Mouse (Mus musculus) hindbrain, postnatal 0 days (tissue): Measurements from ENCODE around the gene Ect2. TPM values are rescaled to one million over a fixed set of nuclear protein-coding genes. Genes with fewer than 3 reads are reported as not detected.

Experiments
- ATAC-seq: fragments of 200-750 bp; cut with Nextera tagmentation; 2 replicates; pipeline ENCODE4 v1.8.0; 2017; ENCODE audit warnings: mild to moderate bottlenecking, moderate TSS enrichment, moderate library complexity
- DNase-seq: peaks from one replicate; pipeline ENCODE4 v3.0.0-alpha.2; 2015; ENCODE audit warnings: low spot score
- H3K27ac ChIP-seq: fragments of 300-500 bp; sonication (generic); 2 replicates; pipeline ENCODE4 v1.5.1; 2014; ENCODE audit warnings: mild to moderate bottlenecking
- H3K27me3 ChIP-seq: fragments of 300-500 bp; sonication (generic); 2 replicates; pipeline ENCODE4 v1.6.1; 2014; ENCODE audit warnings: low read length, mixed read lengths; ENCODE audit not compliant: insufficient read depth
- H3K36me3 ChIP-seq: fragments of 300-500 bp; sonication (generic); 2 replicates; pipeline ENCODE4 v1.6.1; 2014; ENCODE audit warnings: low read length, mixed read lengths; ENCODE audit not compliant: insufficient read depth
- H3K4me1 ChIP-seq: fragments of 300-500 bp; sonication (generic); 2 replicates; pipeline ENCODE4 v1.6.1; 2014; ENCODE audit warnings: antibody characterized with exemption, low read length, mixed read lengths; ENCODE audit not compliant: insufficient read depth
- H3K4me2 ChIP-seq: fragments of 300-500 bp; sonication (generic); 2 replicates; pipeline ENCODE4 v1.6.1; 2014; ENCODE audit warnings: low read depth, mild to moderate bottlenecking, low read length, moderate library complexity, mixed read lengths
- H3K4me3 ChIP-seq: fragments of 300-500 bp; sonication (generic); 2 replicates; pipeline ENCODE4 v1.5.1; 2014; ENCODE audit warnings: low read length
- H3K9ac ChIP-seq: fragments of 300-500 bp; sonication (generic); replicated peaks from 2 replicates; pipeline ENCODE4 v1.6.1; 2014; ENCODE audit warnings: mild to moderate bottlenecking, low read length, moderate library complexity, mixed read lengths
- H3K9me3 ChIP-seq: fragments of 300-500 bp; sonication (generic); 2 replicates; pipeline ENCODE4 v1.6.1; 2016; ENCODE audit warnings: low read length, mixed read lengths
- CTCF ChIP-seq: IDR thresholded peaks from 2 replicates; pipeline ENCODE4 v1.5.1; 2016; ENCODE audit warnings: antibody characterized with exemption, control low read depth, low read depth
- WGBS: fragments of 180-500 bp; shearing (Covaris S2); extraction: QIAGEN DNeasy Blood & Tissue Kit; methylation state at CpG from one replicate; pipeline ENCODE4 v1.1.7; 2014; 5-methylcytosine and 5-hydroxymethylcytosine counted together
- polyA plus RNA-seq: library from polyadenylated mRNA; unstranded; fragments of >200 nt; fragmentation: Nextera tagmentation; extraction: Ambion mirVana; gene quantifications from 2 replicates; pipeline ENCODE4 v1.2.1, GENCODE M21; 2015
- total RNA-seq: library from RNA; depleted of rRNA; stranded (reverse); fragments of >200 nt; gene quantifications from 2 replicates; pipeline ENCODE4 v1.2.3, GENCODE M21; 2014

Gene Ect2
- total and polyA plus RNA-seq, 2 experiments from 2014 or later = 6.3 to 10.0 TPM

DNA sequence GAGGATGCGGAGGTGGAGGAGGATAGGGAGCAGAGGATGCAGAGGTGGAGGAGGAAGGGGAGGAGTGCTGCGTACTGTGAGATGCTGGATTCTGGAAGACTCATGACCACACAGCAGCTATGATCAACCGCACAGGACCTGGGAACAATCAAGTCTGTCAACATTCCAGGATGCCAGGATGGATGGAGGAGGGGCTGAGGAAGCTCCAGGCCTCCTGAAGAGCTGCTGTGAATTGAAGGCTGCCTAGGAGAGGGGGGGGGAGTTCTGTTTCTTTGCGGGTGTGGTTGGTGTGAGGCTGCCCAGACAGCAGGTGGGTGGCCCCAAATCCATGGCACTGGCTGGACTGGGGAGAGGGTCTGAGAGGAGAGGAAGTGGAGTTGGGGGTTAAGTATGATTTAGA lies 5.2 kb upstream of the Ect2 start:
- H3K9ac ChIP-seq = no peak overlapping the region
- TF ChIP-seq CTCF = no peak
- ATAC-seq (no peak), DNase-seq (no peak)
- no peak overlapping the region for H3K4me3 ChIP-seq
- no peaks in the 10 kb centered on the region for H3K4me1 ChIP-seq
- no peaks in the 10 kb centered on the region for H3K27me3 ChIP-seq
- no peaks in the 10 kb centered on the region for H3K36me3 ChIP-seq
- no peaks in the 10 kb centered on the region for H3K9me3 ChIP-seq
- WGBS = 50% methylated on average over 4 of the region's 4 CpGs
- no peak overlapping the region for H3K4me2 ChIP-seq
- no peak overlapping the region for H3K27ac ChIP-seq

DNA sequence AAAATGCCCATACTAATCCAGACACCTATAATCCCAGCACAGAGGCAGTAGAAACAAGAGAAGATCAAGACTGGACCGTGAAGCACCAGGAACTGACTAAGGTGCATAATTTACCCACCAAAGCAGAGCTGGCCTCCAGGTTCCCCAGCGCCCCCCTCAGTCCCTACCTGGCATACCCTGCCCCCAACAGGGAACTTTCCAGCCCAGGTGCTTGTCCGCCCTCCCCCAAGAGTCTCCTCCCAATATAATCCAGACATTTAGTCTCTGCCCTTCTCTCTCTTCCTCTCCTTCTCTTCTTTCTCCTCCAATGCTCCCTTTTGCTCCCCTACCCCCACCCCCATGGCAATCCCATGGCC lies 2.9 kb upstream of the Ect2 start:
- Histone ChIP-seq H3K4me2 (no peak overlapping the region), H3K9me3 (no peaks in the 10 kb centered on the region), H3K27ac (no peak overlapping the region), H3K9ac (no peak overlapping the region), H3K4me1 (no peaks in the 10 kb centered on the region; the same call in 1 of the 2 replicates), H3K36me3 (no peaks in the 10 kb centered on the region), H3K4me3 (no peak overlapping the region), H3K27me3 (no peaks in the 10 kb centered on the region)
- no peak for TF ChIP-seq CTCF
- DNase-seq (no peak), ATAC-seq (no peak)
- 68% methylated on average over 3 of the region's 3 CpGs for WGBS

DNA sequence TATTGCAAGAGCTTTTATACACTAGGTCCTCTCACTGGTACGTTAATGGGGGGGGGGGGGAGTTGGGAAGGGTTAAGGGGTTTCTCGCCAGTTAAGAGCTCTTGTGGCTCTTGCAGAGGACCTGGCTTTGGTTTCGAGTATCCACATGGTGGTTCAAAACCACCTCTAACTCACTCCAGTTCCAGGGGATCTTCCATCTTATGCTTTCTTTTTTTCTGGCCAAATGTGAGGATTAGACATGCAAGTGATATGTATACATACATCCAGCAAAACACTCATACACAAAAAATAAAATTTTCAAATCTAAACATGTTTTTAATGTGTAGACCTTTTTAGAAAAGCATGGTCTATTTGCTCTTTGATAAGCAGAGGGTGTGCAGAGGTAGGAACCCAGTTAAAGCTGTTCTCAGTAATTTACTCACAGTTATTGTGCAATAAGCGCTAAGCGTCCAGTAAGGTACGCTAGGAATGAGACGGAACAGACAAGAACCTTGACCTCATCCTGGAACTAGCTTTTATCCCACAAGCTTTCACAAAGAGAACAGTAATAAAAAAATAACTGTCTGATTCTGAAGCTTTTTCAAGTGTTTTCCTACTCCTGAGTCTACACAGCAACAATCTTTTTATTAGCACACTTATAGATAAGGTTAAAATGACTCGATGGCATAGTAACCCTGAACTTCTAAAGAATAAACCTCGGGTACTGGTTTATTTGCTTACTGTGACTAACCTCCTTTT lies 2.3 kb upstream of the Ect2 start:
- no peaks in the 10 kb centered on the region; the same call in 1 of the 2 replicates for H3K4me1 ChIP-seq
- no peaks in the 10 kb centered on the region for H3K27me3 ChIP-seq
- 79% methylated on average over 9 of the region's 9 CpGs for WGBS
- TF ChIP-seq CTCF = no peak
- no peak overlapping the region for H3K4me3 ChIP-seq
- DNase-seq (no peak), ATAC-seq (no peak)
- H3K36me3 ChIP-seq = no peaks in the 10 kb centered on the region
- H3K9ac ChIP-seq = no peak overlapping the region
- H3K27ac ChIP-seq = no peak overlapping the region
- H3K4me2 ChIP-seq = no peak overlapping the region
- no peaks in the 10 kb centered on the region for H3K9me3 ChIP-seq

DNA sequence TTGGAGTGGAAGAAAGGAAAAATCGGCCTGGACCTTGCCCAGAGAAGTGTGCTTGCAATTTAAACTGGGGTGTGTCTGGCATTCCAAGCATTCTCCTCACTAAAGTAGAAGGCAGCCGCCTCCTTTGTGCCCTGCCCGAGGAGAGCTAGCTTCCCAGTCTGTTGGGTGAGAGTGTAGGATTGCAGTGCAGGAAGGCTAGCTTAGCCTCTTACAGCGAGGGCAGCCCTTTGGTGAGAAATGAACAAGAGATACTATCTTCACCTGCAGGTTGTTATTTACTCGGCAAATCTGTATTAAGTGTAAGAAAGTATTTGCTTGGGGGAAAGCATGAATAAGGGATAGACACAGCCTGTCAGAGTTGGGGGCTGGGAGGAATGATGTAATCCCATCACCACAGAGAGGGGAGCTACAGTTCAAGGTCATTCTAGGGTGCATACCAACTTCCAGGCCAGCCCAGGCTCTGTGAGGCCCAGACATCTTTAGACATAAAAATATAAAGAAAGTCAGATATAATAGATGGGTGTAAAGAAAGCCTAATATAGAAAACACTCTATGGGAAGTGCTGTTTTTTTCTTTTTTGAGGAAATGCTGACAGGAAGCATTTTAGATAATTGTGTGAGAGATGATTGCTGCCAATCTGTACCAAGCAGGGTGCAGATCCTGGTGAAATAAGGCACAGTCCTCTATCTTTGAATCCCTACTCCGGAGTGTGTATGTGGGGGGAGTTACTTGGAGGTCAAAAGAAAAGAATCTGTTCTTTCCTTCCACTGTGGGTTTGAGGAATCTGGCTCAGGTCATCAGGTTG lies 1.6 kb upstream of the Ect2 start:
- no peaks in the 10 kb centered on the region for H3K9me3 ChIP-seq
- H3K9ac ChIP-seq = no peak overlapping the region
- DNase-seq (no peak), ATAC-seq (no peak)
- no peaks in the 10 kb centered on the region; the same call in 1 of the 2 replicates for H3K4me1 ChIP-seq
- H3K4me3 ChIP-seq = no peak overlapping the region
- H3K36me3 ChIP-seq = no peaks in the 10 kb centered on the region
- no peak overlapping the region for H3K4me2 ChIP-seq
- H3K27ac ChIP-seq = no peak overlapping the region
- TF ChIP-seq CTCF = no peak
- WGBS = 29% methylated on average over 6 of the region's 6 CpGs
- no peaks in the 10 kb centered on the region for H3K27me3 ChIP-seq

DNA sequence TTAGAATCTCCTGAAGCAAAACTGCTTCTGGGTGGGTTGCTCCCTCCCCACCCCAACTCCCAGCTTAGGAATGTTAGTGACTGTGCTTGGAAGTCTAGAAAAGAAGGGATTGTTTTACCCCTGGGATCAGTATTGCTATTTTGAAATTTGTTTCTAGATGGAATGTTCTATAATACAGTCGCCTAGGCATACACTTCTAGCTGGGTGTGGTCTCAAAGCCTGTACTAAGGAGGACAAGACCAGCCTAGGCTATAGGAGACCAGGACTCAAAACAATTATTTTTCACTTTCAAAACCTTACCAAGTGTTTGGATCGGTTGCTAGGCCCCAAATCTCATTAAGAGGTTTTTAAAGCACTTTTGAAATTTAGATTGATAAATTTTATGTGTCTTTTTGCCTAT lies 602 bp upstream of the Ect2 start:
- H3K4me3 ChIP-seq = peak overlapping the region; percentile 89
- ATAC-seq = peak; percentile 12
- H3K4me2 ChIP-seq = peak overlapping the region; percentile 97
- no peak overlapping the region; the same call in 1 of the 2 replicates for H3K27ac ChIP-seq
- H3K9ac ChIP-seq = 0 out of 2 replicates have a peak overlapping the region, but pooled peaks have one; percentile 37
- WGBS = 64% methylated on average over 2 of the region's 2 CpGs
- DNase-seq = no peak
- no peaks in the 10 kb centered on the region for H3K36me3 ChIP-seq
- no peak for TF ChIP-seq CTCF
- no peaks in the 10 kb centered on the region for H3K27me3 ChIP-seq
- H3K4me1 ChIP-seq = no peaks in the 10 kb centered on the region; the same call in 1 of the 2 replicates
- H3K9me3 ChIP-seq = no peaks in the 10 kb centered on the region

DNA sequence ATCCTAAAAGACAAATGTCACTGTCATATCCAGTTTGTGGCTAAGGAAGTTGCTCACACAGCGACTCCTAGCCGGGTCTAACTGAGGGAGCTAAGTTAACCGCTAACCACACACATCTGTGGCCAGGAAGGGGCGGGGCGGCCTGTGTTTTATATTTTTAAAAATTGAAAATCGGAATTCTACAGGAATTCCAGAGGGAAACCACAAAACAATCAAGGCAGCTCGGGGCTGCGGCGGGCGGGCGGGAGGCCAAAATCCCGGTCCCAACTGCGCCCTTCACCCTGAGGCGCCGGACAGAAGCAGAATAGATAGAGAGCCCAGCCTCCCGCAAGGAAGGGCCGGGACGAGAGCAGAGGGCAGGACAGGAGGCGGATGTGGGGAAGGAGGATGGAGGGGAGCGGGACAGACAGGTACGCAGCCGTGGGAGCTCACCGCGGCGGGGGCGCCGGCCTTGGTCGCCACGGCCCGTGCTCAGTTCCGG lies 447 bp downstream of the Ect2 start:
- peak; percentile 19 for DNase-seq
- Histone ChIP-seq H3K4me2 (peak overlapping the region; percentile 97), H3K27me3 (no peaks in the 10 kb centered on the region), H3K4me1 (no peaks in the 10 kb centered on the region; the same call in 1 of the 2 replicates), H3K4me3 (peak overlapping the region; percentile 89), H3K27ac (no peak overlapping the region), H3K9ac (peak overlapping the region; percentile 61), H3K36me3 (no peaks in the 10 kb centered on the region), H3K9me3 (no peaks in the 10 kb centered on the region)
- 0% methylated on average over 27 of the region's 31 CpGs for WGBS
- TF ChIP-seq CTCF = no peak
- no peak for ATAC-seq

DNA sequence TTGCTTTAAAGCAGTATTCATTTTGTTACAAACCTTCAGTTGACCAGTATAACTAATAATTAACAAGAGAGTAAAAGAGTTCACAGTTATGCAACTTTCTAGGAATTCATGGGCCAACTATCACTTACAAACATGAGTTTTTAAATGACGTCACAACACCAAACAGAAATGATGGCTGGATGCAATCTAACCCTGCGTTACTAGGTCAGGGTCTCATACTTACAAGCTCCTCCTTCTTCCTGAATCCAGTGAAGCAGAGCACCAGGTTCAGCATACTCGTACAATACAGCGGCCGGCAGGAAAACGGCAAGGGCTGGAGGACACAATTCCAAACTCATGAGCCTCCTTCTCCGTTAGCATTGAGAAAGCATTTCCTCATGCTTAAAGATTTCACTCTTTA lies 7.9 kb downstream of the Ect2 start:
- ATAC-seq (no peak), DNase-seq (no peak)
- Histone ChIP-seq H3K4me3 (no peak overlapping the region), H3K9me3 (no peaks in the 10 kb centered on the region), H3K4me1 (no peaks in the 10 kb centered on the region), H3K36me3 (no peaks in the 10 kb centered on the region), H3K27ac (no peak overlapping the region), H3K4me2 (no peak overlapping the region), H3K9ac (no peak overlapping the region), H3K27me3 (no peaks in the 10 kb centered on the region)
- WGBS = 95% methylated on average over 7 of the region's 7 CpGs
- TF ChIP-seq CTCF = no peak
